8 mouse cellular contexts compared by ENCODE assay signal in the genomic region with DNA sequence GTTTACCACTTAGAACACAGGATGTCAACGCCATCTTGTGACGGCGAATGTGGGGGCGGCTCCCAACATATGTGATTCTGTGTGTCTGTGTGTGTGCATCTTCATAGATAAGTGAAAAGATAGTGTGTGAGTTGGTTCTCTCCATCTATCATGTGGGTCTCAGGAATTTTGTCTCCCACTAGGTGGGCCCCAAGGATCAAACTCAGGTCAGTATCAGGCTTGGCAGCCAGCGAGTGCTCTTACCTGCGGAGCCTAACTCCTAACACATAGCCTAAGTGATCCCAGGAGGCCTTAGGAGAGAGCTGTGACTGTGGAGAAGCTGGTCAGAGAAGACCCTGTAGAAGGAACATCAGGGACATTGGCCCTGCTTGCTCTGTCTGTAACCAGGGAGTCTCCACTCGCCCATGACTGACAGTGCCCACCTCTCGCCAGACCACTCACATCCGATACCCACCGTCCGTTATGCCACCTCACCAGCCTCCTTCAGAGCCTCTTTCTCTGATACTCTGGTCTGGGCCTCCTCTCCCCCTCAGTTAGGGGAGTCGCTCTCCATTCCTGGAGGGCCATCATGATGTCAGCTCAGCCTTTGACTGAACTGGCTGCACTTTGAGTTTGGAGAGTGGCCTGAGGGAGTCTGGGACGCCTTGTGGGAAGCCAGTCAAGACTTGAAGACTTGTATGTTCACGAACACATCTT. TPM values are rescaled to one million over a fixed set of nuclear protein-coding genes. Genes with fewer than 3 reads are reported as not detected.
DNase-seq lines count a peak whose midpoint lies in the region; ATAC-seq and TF ChIP-seq lines count a peak whose summit lies in the region.

No protein-coding gene starts in this region.

- H3K4me1 ChIP-seq in lung, embryonic 14.5 days (ENCODE audit: insufficient read depth) = peaks cover 11% of the 10 kb centered on the region
- peaks cover 19% of the 10 kb centered on the region for H3K4me1 ChIP-seq in embryonic facial prominence, embryonic 13.5 days
- H3K4me1 ChIP-seq in midbrain, embryonic 15.5 days = peaks cover 15% of the 10 kb centered on the region

- ATAC-seq in lung, embryonic 14.5 days (ENCODE audit: insufficient read depth) = no peak
- no peak for ATAC-seq in embryonic facial prominence, embryonic 13.5 days (ENCODE audit: insufficient number of reproducible peaks, insufficient read depth, low FRiP score, low TSS enrichment, low read depth)
- 0 out of 2 replicates have a peak, but pooled peaks have one; percentile 24 for ATAC-seq in midbrain, embryonic 15.5 days (replicated peaks)

- H3K4me2 ChIP-seq in lung, embryonic 14.5 days = peak overlapping the region; percentile 57
- peak overlapping the region; percentile 55 for H3K4me2 ChIP-seq in embryonic facial prominence, embryonic 13.5 days
- peak overlapping the region; percentile 48 for H3K4me2 ChIP-seq in midbrain, embryonic 15.5 days

- H3K27ac ChIP-seq in lung, embryonic 14.5 days (ENCODE audit: low read depth) = peak overlapping the region; percentile 60; the same call in 1 of the 2 replicates
- peak overlapping the region; percentile 78 for H3K27ac ChIP-seq in embryonic facial prominence, embryonic 13.5 days
- peak overlapping the region; percentile 66 for H3K27ac ChIP-seq in midbrain, embryonic 15.5 days

- no peaks in the 10 kb centered on the region for H3K27me3 ChIP-seq in lung, embryonic 14.5 days (ENCODE audit: insufficient read depth, low read length)
- no peaks in the 10 kb centered on the region for H3K27me3 ChIP-seq in embryonic facial prominence, embryonic 13.5 days
- H3K27me3 ChIP-seq in midbrain, embryonic 15.5 days (replicated peaks) = no peaks in the 10 kb centered on the region

- H3K9ac ChIP-seq in lung, embryonic 14.5 days = peak overlapping the region; percentile 38
- H3K9ac ChIP-seq in embryonic facial prominence, embryonic 13.5 days = peak overlapping the region; percentile 58
- no peak overlapping the region for H3K9ac ChIP-seq in midbrain, embryonic 15.5 days

- no peak for TF ChIP-seq CTCF in lung, embryonic 14.5 days (IDR thresholded peaks at IDR 0.05; ENCODE audit: low read depth)

- DNase-seq in lung, embryonic 14.5 days = peak; percentile 15
- DNase-seq in lung, postnatal 10 days = no peak
- DNase-seq in induced T-regulatory cell, adult 2 months (ENCODE audit: low read depth) = peak; percentile 83
- DNase-seq in layer of hippocampus, postnatal 14 days (ENCODE audit: low spot score in 2 of 2) = no peak
- DNase-seq in right cerebral cortex, postnatal 25 days = no peak
- DNase-seq in urinary bladder, postnatal 36 days (ENCODE audit: low spot score in 2 of 2) = no peak

- 61% methylated on average over 14 of the region's 14 CpGs for WGBS in lung, embryonic 14.5 days
- 74% methylated on average over 14 of the region's 14 CpGs for WGBS in embryonic facial prominence, embryonic 13.5 days
- WGBS in midbrain, embryonic 15.5 days = 78% methylated on average over 14 of the region's 14 CpGs

- peak overlapping the region; percentile 24 for H3K4me3 ChIP-seq in lung, embryonic 14.5 days (ENCODE audit: low read depth, low read length)
- H3K4me3 ChIP-seq in embryonic facial prominence, embryonic 13.5 days = peak overlapping the region; percentile 41
- H3K4me3 ChIP-seq in midbrain, embryonic 15.5 days = peak overlapping the region; percentile 35

- no peaks in the 10 kb centered on the region for H3K9me3 ChIP-seq in lung, embryonic 14.5 days (ENCODE audit: low read depth, low read length)
- H3K9me3 ChIP-seq in embryonic facial prominence, embryonic 13.5 days = no peaks in the 10 kb centered on the region
- no peaks in the 10 kb centered on the region for H3K9me3 ChIP-seq in midbrain, embryonic 15.5 days

- H3K36me3 ChIP-seq in lung, embryonic 14.5 days (ENCODE audit: insufficient read depth) = no peaks in the 10 kb centered on the region
- peaks cover 3% of the 10 kb centered on the region; the same call in 1 of the 2 replicates for H3K36me3 ChIP-seq in embryonic facial prominence, embryonic 13.5 days
- no peaks in the 10 kb centered on the region for H3K36me3 ChIP-seq in midbrain, embryonic 15.5 days (replicated peaks)

RNA-seq across cellular contexts. Expression of a gene that starts 3.1 kb away (rescaled TPM):
- 5.3 and 6.3 TPM in 2 replicates for polyA plus RNA-seq in lung, embryonic 14.5 days (2014; fragmentation: Nextera tagmentation; extraction: Ambion mirVana)
- polyA plus RNA-seq in embryonic facial prominence, embryonic 13.5 days (2015; fragmentation: Nextera tagmentation; extraction: Ambion mirVana) = 7.4 and 7.9 TPM in 2 replicates
- polyA plus RNA-seq in midbrain, embryonic 15.5 days (2015; fragmentation: Nextera tagmentation; extraction: Ambion mirVana) = 8.7 and 9.9 TPM in 2 replicates
- 1 to 10 TPM; 2.8 to 3.1 TPM for total RNA-seq in layer of hippocampus, postnatal 14 days (2021)

RNA-seq across cellular contexts. Expression of a gene that starts 28.6 kb away (rescaled TPM):
- 20.1 and 21.1 TPM in 2 replicates for polyA plus RNA-seq in lung, embryonic 14.5 days (2014; fragmentation: Nextera tagmentation; extraction: Ambion mirVana)
- 18.9 and 23.3 TPM in 2 replicates for polyA plus RNA-seq in embryonic facial prominence, embryonic 13.5 days (2015; fragmentation: Nextera tagmentation; extraction: Ambion mirVana)
- 1.0 and 1.7 TPM in 2 replicates for polyA plus RNA-seq in midbrain, embryonic 15.5 days (2015; fragmentation: Nextera tagmentation; extraction: Ambion mirVana)
- 10 to 100 TPM in 1 of 2 experiments, 1 to 10 TPM in 1; 9.7 to 11.7 TPM for total RNA-seq in layer of hippocampus, postnatal 14 days (2021)

Comparison
In these comparisons a context has a peak if more than half of its experiments do, and no peak if none do; other contexts are left out.
1. DNase-seq: peak in lung, embryonic 14.5 days (single experiment) and induced T-regulatory cell, adult 2 months (single experiment); none in lung, postnatal 10 days (single experiment), layer of hippocampus, postnatal 14 days (0 of 2), right cerebral cortex, postnatal 25 days (single experiment) and urinary bladder, postnatal 36 days (0 of 2).
2. Peak in every context shown above with its lines, with median percentiles within 50 percentile points of each other: H3K27ac ChIP-seq, H3K4me2 ChIP-seq and H3K4me3 ChIP-seq.